Mouse (Mus musculus): Measurements from ENCODE around the gene Elof1. TPM values are rescaled to one million over a fixed set of nuclear protein-coding genes. Genes with fewer than 3 reads are reported as not detected.
"Not testable (repeated sequence)": the region's sequence is repeated elsewhere in the genome, so short reads cannot be mapped to it uniquely, and the experiment has no call there.

Elof1 gene
- 100 to 1,000 TPM in 1 of 2 experiments, 10 to 100 TPM in 1; 96.8 to 108 TPM for polyA plus RNA-seq (2017; shearing (Covaris generic))

DNA sequence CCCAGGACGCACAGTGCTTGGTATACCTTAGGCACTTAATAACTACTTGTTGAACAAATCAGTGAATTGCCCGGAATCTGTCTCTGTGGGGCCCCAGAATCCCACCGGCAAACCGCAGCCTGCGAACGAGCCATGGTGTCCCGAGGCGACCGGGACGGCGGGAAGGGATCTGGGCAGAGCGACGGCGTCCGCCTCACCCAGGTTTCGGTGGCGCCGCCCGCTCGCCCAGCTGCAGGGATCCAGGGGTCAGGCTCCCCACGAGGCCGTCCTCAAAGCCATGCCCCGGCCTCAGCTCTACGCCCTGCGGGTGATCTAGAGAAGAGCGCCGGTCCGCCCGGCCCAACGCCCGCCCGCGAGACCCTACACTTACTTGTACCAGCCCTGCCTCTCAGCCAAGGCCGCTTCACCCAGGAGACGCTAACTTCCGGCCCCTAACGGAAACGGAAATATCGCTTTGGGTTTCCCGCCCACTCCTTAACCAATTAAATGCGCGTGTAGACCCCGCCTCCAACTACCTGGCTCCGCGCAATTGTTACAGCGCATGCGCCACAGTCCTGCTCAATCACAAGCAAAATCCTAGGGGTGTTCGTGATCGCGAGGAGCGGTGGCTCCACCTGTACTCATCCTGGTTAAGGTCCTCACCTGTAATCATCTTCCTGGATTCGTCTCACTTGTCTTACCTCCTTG lies at the start of gene Elof1:
Gene Elof1, minus strand, starts transcription at position 433 of the 687 bp plus-strand sequence.
- peak; percentile 98 for ATAC-seq

GRCm38 (mm10) chr9:22166686-22167085 lies 49.7 kb upstream of the Elof1 start:
- ATAC-seq, result no peak

GRCm38 (mm10) chr9:22165964-22166363 lies 49.0 kb upstream of the Elof1 start:
- no peak for ATAC-seq

- peak; percentile 80 for ATAC-seq
Observed at GRCm38 (mm10) chr9:22164711-22165668, 48.0 kb upstream of the Elof1 start.

DNA sequence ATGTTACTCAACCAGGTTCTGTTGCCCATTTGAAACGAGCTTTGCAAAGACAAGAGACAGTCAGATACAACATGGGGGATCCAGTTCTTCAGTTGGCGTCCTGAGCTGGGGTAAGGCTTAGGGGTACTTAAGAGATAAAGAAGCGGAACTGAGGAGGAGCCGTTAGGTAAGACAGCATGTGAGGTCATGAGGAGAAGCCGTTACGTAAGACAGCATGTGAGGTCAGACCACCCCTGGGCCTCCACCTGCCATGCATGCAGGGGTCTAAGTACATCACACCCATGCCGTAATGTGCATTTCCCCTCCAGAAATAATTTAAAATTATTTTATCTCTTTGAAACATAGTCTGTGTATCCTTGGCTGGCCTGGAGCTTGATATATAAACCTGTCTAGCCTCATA lies 45.9 kb upstream of the Elof1 start:
- no peak for ATAC-seq

DNA sequence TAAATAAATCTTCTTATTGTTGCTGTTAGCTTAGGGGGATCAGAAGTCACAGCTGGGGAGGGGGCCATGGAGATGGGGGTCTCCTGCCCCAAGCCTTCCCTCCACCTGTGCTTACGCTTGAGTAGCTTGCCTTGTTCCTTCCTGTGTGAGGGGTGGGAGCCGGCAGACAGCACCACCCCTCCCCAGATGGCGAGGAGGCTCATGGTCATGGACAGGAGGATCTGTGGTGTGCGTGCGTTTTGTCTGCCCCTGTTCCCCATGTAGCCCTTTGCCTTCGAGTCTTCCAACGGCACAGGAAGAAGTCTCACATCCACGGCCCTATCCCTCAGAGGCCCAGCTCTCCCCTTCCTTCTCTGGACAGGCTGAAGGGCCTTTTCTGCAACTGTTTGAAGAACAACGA lies 45.3 kb upstream of the Elof1 start:
- no peak for ATAC-seq

DNA sequence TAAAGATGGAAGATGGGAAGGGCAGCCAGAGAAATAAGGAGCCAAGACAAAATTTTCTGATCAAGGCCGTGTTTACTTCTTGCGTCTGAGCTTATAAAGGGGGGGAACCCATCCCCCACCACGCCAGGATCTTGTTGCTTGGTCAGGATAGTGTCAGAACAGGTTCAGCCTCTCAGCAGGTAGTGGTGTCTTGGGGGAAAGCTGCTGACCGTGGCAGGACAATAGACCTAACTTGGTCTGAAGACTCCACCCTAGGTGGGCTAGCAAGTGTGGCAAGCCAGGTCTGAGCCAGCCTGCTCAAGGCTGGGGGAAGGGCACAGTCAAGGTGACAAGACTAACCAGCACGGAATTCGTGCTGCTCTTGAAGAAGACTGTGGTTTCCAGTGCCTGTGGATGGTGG lies 44.3 kb upstream of the Elof1 start:
- ATAC-seq, result no peak

GRCm38 (mm10) chr9:22157516-22158265 lies 40.7 kb upstream of the Elof1 start:
- ATAC-seq, result no peak

DNA sequence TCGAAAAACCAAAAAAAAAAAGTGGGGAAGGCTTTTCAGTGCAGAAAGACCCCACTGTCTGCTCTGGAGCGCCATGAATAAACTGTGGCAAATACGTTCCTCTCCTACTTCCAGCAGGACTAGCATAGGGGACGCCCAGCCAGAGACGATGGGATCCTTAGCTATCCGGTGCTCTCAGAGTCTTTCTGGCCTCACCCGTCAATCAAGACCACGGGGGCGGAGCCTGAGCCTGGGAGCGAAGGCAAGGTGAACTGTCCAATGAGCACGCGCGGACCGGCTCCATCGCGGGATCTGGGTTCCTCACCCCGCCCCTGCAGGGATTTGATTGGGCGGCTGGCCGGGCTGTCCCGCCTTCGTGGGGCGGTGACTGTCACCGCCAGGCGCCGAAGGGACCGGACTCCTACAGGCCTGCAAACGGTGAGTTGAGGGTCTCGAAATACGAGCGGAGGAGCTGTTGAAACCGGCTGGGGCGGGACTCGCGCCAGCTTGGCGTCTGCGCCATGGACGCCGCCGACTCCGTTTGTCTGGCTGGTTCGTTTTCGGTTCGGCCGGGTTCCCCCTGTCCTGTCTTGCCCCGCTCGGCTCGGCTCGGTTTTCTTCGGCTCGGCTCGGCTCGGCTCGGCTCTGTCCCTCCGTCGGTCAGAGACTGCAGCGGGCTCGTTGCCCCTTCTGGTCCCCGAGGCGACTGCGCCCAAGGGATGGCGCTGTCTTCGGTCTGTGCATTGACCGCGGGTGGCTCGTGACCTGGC lies 39.7 kb upstream of the Elof1 start, which contains the start of gene Pigyl:
Gene Pigyl, plus strand, starts transcription at position 350 of the 749 bp plus-strand sequence.
- ATAC-seq, result peak; percentile 94

GRCm38 (mm10) chr9:22155614-22156013 lies 38.6 kb upstream of the Elof1 start:
- ATAC-seq, result peak; percentile 55

GRCm38 (mm10) chr9:22153810-22154209 lies 36.8 kb upstream of the Elof1 start:
- no peak for ATAC-seq

GRCm38 (mm10) chr9:22150946-22151345 lies 34.0 kb upstream of the Elof1 start:
- ATAC-seq, result no peak

GRCm38 (mm10) chr9:22150249-22150693 lies 33.3 kb upstream of the Elof1 start:
- ATAC-seq, result not testable (repeated sequence)

DNA sequence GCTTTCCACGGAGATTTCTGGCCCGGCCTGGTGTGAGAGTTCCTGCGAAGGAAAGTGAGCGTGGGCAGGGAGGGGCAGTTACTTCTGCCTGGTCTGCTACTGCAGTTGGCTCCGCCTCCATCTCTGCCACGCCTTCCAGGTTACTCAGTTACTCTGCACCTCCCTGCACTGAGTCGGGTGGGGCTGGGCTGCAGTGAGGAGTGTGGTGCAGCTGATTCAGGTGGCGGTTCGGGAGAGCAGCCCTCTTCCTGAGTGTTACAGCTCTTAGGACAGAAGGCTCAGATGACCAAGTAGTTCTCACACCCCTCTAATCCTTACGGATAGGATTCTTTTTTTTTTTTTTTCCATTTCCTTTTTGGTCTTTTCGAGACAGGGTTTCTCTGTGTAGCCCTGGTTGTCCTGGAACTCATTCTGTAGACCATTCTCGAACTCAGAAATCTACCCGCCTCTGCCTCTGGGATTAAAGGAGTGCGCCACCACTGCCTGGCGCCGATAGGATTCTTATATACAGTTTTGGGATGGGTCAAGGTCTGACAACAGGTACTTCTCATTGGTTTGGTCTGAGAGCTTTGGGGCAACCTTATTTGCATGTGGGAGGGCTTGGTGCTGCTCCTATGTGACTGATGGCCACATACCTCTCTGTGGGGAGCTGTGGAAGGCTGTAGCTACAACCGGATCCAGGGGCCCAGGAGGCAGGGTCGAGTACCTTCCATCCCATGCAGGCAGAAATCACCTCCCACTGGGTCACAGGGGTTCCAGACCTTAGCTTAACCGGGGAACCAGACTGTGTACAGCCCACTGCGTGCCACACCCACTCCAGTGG lies 32.7 kb upstream of the Elof1 start:
- ATAC-seq, result no peak

GRCm38 (mm10) chr9:22144304-22144965 lies 27.5 kb upstream of the Elof1 start:
- no peak for ATAC-seq

DNA sequence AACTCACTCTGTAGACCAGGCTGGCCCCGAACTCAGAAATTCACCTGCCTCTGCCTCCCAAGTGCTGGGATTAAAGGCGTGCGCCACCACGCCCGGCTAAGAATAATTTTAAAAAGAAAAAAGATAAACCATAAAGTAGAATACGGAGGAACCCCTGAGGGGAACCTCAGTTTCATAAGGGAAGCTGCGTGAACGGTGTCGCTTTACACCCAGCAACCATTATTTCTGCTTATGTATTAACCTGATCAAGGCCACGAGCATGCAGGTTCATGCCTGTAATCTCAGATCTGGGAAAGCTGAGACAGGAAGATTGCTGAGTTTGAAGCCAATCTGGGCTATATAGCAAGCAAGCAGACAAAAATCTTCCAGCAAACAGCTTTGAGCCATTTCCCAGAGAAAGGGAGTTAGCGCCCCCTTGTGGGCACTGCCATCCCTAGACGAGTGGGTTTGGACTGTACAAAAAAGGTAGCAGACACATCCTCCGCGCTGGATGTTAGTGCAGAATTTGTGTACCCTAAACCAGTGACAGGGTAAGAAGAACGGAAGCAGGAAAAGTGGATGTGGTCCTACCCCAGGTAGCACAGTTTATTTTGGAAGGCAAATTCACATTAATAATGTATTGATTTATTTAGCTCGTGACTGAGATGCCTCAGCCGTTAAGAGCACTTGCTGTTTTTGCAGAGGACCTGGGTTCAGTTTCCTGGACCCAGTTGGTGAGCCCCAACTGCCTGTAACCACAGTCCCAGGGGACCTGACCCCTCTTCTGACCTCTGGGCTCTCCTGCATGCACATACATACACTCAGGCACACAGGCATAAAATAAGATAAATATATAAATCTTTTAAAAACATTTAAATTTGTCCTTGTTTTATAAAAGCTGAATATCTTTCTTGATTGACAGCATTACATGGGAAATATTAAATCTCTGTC lies 26.4 kb upstream of the Elof1 start:
- ATAC-seq, result peak; percentile 85

- no peak for ATAC-seq
Observed at GRCm38 (mm10) chr9:22139746-22140145, 22.8 kb upstream of the Elof1 start.

DNA sequence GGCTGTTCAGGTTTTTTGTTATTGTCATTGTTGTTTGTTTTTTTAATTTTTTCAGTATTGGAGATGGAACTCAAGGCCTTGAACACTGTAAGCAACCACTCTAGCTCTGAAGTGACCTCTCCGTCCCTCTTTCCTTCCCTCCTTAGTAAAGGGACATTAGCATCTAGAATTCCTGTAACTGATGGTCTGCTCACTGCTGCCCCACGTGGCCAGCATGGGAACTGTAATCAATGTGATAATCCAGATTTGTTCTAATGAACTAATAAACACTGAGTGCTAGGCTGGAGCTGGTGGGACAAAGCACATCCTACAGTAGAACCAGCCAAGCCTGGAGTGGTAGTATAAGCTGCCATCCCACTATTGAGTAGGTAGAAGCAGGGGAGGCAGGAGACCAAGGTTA lies 21.5 kb upstream of the Elof1 start:
- no peak for ATAC-seq

Data from activated CD4-positive, CD25-positive, alpha-beta regulatory T cell, adult 4 months (primary cell).